Mouse (Mus musculus) CD4-positive naive resting alpha-beta T cell, adult 76 days (primary cell): Measurements from ENCODE around the gene Olfr434. TPM values are rescaled to one million over a fixed set of nuclear protein-coding genes. Genes with fewer than 3 reads are reported as not detected.

Experiments used
- total RNA-seq: library from RNA; stranded (reverse); gene quantifications from one replicate; pipeline ENCODE4 v1.2.4, GENCODE M21; 2023

Gene Olfr434
- not detected for total RNA-seq

GRCm38 (mm10) chr6:43212873-43213272 is at the start of gene Olfr434:
Olfr434 (plus strand) TSS chr6:43213021.

GRCm38 (mm10) chr6:43171840-43172239 is 41.0 kb upstream of the Olfr434 start, which contains the start of gene Olfr13:
Olfr13 (plus strand) TSS chr6:43172140.

GRCm38 (mm10) chr6:43196781-43197180 is 16.0 kb upstream of the Olfr434 start, which contains the start of gene Olfr435:
Olfr435 (plus strand) TSS chr6:43197146.

GRCm38 (mm10) chr6:43231255-43231654 is 18.4 kb downstream of the Olfr434 start, which contains the start of gene Olfr47:
Olfr47 (plus strand) TSS chr6:43231529.

GRCm38 (mm10) chr6:43265363-43266041 is 52.7 kb downstream of the Olfr434 start, which contains the start of gene Arhgef5:
Arhgef5 (plus strand) TSS chr6:43265582.

Other genes with a start within 250 kb of the Olfr434 start
- gene Olfr441, start 106.7 kb upstream of the Olfr434 start, total RNA-seq, result not detected
- gene Olfr237-ps1, start 66.5 kb upstream of the Olfr434 start, total RNA-seq, result not detected
- not detected for gene Olfr437, start 49.7 kb upstream of the Olfr434 start, total RNA-seq
- gene Olfr13, start 40.9 kb upstream of the Olfr434 start, total RNA-seq, result not detected
- gene Olfr435, start 15.9 kb upstream of the Olfr434 start, total RNA-seq, result not detected
- gene Olfr47, start 18.5 kb downstream of the Olfr434 start, total RNA-seq, result not detected
- gene Arhgef5, start 52.6 kb downstream of the Olfr434 start, total RNA-seq, result 1.5 TPM
- not detected for gene Nobox, start 96.5 kb downstream of the Olfr434 start, total RNA-seq